Mouse (Mus musculus) spleen, adult 18-20 months (tissue): ENCODE measurements around the gene Safb.
A peak's percentile ranks its signal among the peaks of the same experiment; 100 is the strongest.

Source experiments
- DNase-seq, 2 experiments: peaks; one replicate each; pipeline ENCODE4 v3.0.0; 2022; ENCODE audit warnings: mixed read lengths in 2 of 2

The Safb gene

DNA sequence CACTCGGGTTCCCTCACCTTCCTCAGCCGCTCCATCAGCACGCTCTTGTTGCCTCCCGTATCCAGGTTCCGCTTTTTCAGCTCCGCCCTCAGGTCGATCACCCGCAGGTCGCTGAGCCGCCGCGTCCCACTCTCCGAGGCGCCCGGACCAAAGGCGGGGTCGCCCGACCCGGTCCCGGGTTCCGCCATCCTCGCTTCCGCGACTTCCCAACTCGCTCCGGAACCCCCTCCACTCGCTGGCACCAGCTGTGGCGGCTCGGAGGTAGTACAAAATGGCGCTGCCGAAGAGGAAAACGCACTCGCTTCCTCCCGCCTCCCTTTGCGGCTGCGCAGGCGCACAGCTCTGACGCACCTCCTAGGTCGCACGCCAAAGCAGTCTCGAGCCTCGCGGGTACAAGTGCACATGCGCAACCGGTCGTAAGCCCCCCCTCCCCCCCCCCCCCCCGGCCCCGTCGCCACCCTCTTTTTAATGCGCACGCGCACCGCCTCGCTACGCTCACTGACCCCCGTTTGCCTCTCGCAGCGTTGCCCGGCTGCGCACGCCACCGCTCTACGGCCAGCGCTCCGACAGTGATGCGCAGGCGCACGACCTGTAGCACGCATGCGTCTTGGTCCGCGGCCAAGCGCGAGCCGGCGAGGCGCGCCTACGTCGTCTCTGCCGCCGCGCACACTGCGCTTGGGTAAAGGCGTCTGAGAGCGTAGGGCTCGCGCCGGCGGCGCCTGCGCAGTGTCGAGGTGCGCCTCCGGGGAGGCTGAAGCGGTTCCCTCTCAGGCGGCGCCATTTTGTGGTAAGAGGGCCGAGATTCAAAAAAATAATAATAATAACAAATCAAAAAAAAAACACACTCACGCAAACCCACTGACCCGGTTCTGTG is at the start of gene Safb, which contains the start of gene Safb2:
TSS of gene Safb (plus strand) at position 569 of the 874 bp plus-strand sequence.
TSS of gene Safb2 (minus strand) at position 329 of the 874 bp plus-strand sequence.
- peak; percentile 97 to 99 for DNase-seq

DNA sequence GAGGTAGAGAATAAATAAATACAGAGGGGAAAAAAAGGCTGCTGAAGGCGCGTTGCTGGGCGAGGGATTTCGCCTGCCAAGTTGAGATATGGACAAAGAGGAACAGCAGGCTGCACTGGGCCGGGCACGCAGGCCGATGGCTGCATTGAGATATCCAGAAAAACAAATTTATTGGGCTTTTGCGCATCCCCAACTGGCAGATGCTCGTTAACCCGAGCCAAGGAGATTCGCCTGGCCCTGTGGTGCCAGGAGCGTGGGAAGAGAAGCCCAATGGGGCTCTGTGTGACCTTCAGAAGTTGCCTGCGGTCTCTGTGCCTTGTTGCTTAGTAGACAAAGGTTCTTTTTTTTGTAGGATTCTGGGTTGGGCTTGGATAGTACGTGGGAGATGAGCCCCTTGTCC is 48.4 kb upstream of the Safb start:
- DNase-seq = no peak

DNA sequence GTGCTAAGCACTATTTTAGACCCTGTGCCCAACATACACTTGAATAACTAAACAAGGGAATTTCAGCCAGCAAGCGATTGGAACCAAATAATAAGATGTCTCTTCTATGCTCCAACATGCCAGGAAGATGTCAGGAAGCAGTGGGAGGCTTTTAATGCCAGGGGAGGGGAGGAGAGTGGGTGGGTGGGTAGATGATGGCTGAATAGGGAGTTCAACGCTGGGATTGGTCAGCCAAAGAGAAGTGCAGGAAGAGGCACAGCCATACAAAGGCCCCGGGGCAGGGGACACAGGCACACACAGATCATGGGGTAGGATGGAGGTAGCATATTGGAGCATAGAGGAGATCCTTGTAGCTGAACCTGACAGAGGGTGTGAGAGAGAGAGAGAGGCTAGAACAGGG is 47.8 kb upstream of the Safb start:
- no peak for DNase-seq

DNA sequence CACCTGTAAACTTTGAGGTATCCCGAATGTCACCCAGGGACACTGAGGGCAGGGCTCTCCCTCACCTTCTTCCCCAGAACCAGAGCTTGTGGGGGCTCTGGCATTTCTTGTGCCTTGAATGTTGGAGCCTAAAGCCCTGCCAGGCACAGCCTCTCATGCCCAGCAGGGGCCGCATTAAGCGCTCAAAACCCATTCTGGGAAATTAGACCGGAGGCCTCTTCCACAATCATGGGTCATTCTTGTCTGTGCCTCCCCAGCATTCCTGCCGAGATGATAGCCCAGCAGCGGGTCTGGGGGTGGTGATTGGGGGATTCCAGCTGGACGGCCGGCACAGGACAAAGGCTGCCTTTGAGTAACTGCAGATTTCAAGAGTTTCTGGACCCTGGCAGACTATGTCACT is 46.7 kb upstream of the Safb start:
- DNase-seq = no peak

- DNase-seq = no peak
Measured at GRCm38 (mm10) chr17:56540562-56540975, 44.1 kb upstream of the Safb start.

DNA sequence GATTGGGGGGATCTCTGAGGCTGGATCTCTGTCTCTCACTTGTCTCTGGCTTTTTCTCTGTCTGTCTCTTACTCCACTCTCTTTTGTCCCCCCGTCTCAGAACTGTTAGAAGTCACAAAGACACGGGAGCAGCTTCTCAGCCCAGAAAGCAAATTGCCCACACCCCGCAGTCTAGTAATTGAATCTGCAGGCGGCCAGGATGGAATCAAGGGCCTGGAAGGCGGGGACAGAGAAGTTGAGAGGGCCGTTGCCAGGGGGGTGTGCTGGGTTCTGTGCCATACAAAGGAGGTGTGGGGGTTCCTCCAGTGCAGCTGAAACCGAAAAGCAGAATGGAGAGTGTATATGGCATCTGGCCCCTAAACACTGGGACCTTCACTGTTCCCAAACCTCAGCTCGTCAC is 41.9 kb upstream of the Safb start:
- no peak for DNase-seq

- DNase-seq = no peak
Measured at GRCm38 (mm10) chr17:56543684-56544224, 40.9 kb upstream of the Safb start.

DNA sequence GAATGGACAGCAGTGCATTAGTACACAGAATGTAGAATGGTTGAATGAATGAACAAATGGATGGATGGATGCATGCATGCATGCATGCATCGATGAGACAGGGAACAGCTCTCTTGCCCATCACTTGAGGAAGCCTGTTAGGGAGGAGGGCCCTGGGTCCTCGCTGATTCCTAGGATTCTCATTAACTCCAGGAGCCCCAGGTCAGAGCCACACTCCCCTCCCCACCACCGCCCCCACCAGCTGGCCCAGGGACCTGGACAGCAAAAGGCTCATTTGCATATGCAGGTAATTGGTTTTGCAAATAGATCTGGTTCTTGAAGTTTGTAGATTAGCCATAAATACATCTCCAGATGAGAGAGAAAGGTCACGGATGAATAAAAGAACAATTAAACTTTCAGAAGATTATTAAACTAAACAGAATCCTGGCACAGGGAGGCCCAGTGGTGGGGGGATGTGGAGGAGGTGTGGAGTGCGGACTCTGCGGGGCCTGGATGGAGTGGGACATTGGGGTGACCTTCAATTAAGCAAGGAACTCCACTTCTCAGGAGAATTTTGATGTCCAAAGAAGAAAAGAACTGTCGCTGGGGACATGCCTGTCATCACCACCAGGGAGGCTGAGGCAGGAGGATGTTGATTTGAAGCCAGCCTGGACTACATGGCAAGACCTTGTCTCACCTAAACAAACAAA is 39.8 kb upstream of the Safb start:
- DNase-seq = no peak

DNA sequence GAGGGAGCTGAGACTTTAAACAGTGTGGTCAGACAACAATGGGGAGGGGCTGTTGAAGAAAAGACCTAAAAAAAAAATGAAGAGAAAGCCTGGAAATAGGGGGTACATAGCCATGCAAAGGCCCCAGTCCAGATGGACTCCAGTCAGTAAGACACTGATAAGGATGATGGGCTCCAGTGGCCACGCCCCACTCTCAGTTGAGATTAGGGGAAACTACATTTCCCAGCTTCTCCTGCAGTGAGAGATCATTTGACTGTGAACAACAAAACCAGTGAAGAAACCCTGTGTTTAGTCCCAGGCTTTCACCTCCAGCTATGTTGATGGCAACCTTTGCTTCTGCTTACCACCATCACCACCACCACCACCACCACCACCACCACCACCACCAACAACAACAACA is 38.7 kb upstream of the Safb start:
- no peak for DNase-seq

DNA sequence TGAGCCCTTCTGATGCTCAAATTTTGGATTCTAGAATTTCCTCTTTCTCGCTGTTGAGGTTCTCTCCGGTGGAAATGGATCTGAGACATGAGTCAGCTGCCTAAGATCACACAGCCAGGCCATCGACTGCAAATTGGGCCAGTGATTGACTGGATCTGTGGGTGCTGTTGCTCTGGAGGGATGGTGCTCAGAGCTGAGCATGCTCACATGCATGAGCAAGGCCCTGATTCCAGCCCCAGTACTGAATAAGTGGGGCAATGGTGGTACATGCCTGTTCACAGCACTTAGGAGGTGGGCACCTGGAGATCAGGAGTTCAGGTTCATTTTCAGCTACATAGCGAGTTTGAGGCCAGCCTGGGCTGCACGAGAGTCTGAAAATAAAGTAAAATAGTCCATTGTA is 38.0 kb upstream of the Safb start:
- DNase-seq = no peak

DNA sequence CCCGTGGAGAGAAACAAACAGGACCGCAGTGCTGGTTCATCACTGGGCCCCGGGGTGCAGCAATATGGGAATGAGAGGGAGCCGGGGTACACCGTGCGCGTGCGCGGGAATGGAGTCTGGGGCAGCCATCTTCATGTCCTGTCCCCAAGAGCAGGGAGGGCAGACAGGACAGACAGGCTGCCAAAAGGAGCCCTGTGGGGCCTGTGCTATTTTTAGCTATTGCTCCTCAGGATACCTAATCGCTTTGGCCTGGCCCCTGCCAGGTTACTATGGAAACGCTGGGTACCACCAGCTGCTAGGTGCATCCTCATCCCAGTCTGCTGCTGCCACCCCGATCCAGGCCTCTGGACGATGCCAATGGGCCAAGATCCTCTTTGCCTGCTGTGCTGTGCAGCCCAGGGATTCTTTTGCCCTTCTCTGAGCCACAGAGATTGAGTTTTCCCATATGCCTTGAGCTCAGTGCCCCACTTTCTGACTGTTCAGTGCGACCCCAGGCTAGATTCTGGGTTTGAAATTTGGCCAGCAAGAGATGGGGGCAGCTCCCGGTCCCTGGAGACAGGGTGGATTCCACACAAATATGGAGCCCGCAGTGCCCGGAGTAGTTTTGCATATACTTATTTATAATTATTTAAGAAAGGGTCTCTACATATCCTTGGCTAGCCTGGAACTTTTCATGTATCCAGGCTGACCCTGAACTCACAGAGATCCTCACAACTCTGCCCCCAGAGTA is 37.3 kb upstream of the Safb start:
- no peak for DNase-seq

DNA sequence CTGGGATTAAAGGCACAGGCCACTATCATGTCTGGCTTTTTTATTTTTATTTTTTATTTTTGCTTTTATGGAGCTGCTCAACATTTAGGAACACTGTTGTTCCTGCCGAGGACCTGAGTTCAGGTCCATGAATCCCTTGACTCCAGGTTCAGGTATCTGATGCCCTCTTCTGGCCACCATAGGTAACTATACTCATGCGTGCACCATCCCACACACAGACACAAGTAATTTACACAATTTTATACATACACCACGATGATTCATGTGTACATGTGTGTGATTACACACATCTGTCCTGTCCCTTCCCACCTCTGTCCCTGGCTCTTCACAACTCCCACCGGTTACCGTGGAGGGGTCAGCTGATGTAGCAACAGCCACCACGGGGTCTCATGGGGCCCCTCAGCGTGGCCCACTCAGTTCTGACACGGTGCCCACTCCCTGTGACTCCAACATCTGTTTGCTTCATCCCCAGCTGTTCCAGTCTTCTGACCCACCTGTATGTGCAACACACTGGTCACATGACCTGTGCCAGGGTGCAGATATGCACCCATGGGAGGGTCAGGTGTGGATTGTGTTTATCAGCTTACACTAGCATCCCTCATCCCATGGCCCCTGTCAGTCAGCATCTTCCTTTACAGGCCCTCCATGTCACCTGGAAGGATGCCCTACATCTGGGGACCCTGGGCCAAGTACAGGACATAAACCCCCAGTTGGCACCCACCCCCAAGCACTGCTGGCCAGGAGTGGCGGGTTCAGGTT is 36.6 kb upstream of the Safb start:
- no peak for DNase-seq

- DNase-seq = no peak
Measured at GRCm38 (mm10) chr17:56548605-56549105, 36.0 kb upstream of the Safb start.

DNA sequence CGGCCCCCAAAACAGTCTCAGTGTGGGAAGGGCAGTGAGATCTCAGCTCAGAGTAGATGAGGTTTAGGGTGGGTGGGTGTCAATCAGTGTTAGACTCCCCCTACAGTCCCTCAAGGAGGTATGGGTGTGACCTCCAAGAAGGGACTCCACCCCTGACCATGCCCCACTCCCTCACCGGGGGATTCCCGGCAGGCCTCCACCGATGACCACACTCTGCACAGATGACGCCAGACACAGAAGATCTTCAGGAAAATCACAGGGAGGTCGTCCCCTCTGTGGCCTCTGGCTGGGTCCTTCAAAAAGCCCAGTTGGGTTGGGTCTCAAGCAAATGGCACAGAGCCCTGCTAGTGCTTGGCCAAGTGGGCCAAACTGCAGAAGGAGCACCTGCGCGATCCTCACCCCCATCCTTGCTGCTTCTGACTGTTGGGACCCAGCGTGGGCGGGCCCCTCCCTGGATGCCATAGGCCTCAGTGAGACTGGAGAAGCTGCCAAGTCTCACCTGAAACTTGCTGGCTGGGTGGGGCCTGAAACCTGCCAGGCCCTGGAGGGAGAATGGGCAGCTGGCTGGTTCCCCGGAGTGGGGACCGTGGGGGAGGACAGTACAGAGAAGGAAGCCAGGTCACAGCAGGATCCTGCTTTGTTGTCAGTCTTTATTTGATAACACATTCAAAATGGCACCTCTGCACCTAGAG is 33.7 kb upstream of the Safb start:
- DNase-seq = no peak

DNA sequence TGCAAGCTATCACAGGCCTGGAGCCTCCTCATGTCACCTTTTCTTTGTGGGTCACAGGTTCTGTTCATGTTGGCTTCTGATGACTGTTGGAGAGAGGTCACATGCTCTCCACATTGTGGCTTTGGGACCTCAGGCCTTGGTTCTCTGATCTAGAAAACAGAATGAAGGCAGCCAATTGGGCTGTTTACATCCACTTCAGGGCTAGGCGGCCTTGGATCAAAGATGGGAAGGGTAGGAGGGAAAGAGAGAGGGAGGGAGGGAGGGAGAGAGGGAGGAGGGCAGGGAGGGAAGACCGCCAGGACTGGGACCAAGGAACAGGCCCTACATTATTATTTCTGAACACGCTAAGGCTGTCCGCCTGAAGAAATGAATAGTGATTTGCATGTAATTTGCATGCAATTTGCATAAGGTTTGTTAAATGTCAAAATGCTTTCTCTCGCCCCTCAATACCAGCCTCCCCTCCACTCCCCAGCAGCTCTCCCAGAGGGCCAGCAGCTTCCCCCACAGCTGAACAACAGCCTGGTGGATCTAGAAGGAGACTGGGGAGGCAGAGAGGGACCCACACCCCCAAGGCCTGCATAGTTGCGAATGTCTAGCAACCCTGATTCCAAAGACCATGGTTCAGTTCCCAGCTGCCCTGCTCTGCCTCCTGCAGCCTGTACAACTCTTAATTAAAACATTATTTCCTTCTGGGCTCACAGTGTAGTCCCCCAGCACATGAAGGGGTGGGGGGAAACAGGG is 32.6 kb upstream of the Safb start:
- no peak for DNase-seq

DNA sequence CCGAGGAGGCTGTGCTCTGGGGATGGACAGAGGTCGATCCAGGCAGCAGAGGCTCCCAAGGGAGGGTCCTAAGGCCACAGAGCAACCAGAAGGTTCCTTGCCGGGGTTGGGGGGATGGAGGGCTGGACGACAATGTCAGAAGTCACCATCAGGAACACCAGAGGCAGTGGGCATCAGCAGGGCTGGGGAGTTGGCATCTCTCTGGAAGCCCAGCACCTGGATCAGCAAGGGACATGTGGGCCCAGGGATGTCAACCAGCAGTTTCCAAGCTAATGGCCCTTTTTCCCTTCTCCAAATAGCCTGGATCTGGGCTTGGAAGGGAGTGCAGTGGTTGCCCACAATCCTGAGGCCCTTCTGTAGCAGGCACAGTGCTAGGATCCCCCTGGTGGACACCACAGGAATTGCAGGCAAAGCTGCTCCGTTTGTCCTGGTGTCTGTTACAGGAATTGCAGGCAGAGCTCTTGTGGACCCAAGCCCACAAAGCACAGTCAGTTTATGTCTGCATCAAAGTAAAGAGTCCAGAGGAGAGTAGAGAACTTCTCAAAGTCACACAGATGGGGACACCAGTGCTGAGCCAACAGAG is 31.8 kb upstream of the Safb start:
- DNase-seq = peak; percentile 52 to 72

GRCm38 (mm10) chr17:56554122-56554551 is 30.5 kb upstream of the Safb start, which contains the start of gene Gm20219:
TSS of gene Gm20219 (minus strand) at chr17:56554387.
- peak in 1 of 2 experiments; percentile 5 for DNase-seq

GRCm38 (mm10) chr17:56558448-56558847 is 26.2 kb upstream of the Safb start:
- DNase-seq = peak; percentile 32 to 67

- no peak for DNase-seq
Measured at GRCm38 (mm10) chr17:56559386-56559785, 25.2 kb upstream of the Safb start.

GRCm38 (mm10) chr17:56560131-56560530 is 24.5 kb upstream of the Safb start:
- DNase-seq = no peak
